Mouse (Mus musculus) frontal cortex, postnatal 36 days (tissue): ENCODE measurements at regions not wholly inside any gene's neighbourhood (a gene's known extent, or its start where the extent isn't known, plus 50 kb on each side); places are given as distances from the start of the nearest gene placed in this dataset.

ENCODE experiments used
- DNase-seq, 2 experiments: peaks; one replicate each; pipeline ENCODE4 v3.0.0; 2022; ENCODE audit warnings: low spot score in 2 of 2

DNA sequence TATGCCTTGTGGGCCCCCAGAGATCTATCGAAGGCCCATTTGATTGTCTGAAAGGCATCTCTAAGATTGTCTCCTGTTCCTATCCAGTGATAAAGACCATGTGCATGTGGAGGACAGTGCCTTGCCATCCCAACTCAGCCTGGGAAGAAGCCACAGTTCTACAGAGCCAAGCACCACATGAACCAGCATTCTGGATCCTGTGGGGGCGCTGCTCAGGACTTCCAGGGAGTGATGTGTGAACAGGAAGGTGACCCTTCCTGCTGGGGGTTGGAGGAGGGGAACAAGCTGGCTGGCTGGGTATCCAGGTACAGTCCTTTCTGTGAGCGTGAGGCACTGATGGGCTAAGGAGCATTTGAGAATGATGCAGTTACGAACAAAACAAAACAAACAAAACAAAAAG, 163.8 kb downstream of the Gm26897 start:
- no peak for DNase-seq

DNA sequence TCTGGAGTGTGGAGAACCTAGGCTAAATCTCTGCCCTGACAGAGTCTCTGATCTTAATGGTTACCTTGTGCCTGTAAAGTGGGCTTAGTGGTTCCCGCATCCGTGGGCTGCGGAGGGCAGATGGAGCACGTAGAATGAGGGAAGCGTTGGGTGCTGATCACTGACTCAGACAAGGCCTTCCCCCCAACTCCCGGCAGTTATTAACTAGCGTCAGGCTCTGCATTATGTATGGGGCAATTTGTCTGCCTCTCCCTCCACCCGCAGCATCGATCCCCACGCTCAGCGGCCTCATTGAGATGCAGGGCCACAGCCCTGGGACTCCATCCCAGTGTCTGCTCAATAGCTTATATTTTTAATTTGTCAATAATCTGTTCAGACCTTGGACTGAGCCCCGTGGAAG, 164.8 kb downstream of the Gm26897 start:
- DNase-seq: no peak

DNA sequence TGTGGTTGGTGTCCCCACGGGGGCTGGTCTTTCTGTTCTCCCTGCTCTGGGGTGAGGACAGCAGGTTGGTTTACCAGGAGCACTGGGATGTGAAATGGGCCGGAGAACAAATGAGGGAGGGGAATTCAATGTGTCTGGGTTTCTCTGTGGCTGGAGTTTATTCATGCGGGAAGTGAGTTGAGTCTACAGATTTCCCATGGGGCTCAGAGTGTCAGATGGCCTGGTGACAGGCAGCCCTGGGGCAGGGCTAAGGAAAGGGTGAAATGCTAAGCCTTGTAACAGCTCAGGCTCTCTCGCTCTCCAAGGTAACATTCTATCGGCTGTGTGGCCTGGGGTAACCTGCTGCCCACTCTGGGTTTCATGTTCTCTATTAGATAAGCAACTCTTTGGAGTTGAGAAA, 167.5 kb downstream of the Gm26897 start:
- no peak for DNase-seq

DNA sequence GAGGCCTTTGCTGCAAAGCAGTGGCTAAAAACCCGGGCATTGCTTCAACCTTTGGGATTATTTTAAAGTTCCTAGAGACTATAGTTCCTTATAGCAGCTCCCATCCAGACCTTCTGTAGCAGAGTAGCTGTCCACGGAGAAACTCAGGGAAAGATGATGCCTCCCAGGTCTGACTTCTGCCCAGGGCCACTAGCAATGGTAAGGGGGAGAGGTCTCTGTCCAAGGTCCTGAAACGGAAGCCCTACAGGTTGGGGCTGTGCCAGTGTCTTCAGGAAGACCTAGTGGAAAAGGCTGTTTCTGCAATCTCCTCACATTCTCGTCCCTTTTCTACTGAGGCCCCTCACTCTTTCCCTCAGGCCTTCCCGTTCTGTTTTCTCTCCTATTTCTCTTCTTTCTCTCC, 168.0 kb downstream of the Gm26897 start:
- DNase-seq: no peak

DNA sequence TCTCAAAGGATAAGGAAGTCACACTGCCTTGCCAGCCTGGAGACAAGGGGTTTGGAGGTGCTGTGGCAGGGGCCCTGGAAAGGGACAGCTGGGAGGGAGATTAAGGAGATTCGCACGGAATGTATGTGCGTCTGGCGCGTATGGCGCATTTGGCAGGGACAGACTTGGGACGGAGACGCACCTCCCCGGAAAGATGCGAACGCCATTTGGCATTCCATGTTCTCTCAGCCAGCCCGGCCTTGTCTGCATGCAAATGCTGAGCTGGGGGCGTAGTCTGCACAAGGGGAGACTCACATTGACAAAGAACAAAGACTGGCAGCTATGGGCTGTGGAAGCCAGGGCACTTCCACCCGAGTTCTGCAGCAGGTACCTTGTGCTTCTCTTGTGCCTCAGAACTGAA, 174.4 kb downstream of the Gm26897 start:
- peak in 1 of 2 experiments; percentile 14 for DNase-seq

DNA sequence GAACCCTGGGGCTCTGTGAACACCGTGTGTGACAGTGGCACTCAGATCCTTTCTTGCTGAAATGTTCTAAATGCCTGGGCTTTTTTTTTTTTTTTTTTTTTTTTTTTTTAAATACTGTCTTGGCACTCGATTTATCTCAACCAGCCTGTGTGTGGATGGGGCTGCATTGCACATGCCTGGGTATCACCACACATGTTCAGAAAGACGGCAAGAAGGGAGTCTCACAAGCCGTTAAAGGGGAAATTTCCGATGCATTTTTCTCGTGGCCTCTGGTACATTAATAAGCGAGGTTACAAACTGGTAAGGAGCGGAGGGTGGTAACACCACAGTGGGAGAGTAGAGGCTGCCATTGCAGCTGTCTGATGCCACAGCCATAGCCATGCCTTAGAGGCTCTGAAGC, 176.8 kb downstream of the Gm26897 start:
- no peak for DNase-seq

DNA sequence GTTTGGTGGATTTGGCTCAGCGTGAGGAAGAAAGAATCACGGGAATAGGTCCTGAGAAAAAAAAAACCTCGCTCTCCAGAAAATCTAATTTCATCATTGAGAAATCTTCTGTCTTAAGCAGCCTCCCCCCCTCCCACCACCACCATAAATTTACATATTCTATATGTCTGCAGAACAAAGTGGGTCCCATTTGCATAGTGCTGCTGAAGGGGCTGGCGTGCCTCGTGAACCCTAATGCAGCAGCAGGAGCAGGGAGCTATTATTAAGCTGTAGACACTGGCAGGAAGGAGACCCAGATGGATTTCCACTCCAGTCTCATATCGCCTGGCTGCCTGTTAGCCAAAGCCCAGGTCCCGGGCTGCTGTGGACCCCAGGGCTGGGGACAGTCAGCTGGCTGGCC, 179.6 kb downstream of the Gm26897 start:
- no peak for DNase-seq

DNA sequence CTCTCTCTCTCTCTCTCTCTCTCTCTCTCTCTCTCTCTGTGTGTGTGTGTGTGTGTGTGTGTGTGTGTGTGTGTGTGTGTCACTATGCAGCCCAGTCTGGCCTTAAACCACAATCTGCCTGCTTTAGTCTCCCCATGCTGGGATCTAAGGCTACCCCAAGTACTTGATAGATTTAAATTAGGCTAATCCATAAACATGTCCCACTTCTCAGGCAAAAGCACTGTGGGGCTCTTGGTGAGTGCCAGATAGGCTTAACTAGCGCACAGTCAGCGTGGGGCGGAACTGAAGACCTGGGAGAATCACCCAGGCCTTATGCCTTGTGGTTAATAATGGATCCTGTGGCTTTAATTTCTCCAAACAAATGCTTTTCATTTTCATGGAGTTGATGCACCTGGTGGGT, 180.6 kb downstream of the Gm26897 start:
- no peak for DNase-seq

DNA sequence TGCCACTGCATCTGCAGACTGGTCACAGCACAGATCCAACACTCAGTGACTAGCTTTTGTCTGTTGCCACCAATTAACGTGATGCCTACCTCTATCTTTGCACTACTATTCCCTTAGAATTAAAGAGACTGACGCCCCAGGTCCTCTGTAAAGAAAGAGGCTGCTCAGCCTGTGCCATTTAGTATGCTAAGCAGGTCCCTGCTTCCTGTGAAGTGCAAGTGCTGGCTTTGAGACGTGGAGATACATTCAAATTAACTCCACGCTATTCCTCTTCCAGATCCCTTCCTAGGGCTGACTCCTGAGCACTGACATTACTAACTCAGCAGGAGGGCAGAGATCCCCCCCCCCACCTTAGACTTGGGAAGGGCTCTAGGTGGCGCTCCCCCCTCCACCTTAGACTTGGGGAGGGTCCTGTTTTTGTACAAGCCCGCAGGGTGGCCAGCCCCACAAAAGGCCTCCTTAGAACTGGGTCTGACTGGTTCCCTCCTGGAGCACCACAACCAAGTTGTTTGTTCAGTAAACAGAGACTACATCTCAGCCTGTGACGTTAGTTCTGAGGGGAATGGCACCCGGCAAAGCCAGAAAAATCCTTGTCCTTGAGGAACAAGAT, 184.0 kb downstream of the Gm26897 start:
- DNase-seq: no peak

DNA sequence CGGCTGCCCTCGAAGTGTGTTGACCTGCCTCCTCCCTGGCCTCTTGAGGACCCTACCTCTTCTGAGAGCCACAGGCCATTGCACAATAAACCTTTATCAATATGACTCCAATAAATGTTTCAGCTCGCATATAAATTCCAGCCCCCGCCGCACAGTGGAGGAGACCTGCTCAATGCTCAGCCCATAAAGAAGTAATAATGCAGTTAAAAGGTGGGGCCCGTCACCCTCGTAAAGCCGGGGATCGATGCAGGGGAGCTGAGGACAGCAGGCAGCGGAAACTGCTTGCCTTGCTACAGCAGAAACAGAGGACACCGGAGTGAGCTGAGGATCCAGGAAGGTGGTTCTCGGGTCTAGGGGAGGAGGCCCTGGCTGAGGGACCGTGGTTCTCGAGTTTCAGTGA, 185.2 kb downstream of the Gm26897 start:
- DNase-seq: no peak

DNA sequence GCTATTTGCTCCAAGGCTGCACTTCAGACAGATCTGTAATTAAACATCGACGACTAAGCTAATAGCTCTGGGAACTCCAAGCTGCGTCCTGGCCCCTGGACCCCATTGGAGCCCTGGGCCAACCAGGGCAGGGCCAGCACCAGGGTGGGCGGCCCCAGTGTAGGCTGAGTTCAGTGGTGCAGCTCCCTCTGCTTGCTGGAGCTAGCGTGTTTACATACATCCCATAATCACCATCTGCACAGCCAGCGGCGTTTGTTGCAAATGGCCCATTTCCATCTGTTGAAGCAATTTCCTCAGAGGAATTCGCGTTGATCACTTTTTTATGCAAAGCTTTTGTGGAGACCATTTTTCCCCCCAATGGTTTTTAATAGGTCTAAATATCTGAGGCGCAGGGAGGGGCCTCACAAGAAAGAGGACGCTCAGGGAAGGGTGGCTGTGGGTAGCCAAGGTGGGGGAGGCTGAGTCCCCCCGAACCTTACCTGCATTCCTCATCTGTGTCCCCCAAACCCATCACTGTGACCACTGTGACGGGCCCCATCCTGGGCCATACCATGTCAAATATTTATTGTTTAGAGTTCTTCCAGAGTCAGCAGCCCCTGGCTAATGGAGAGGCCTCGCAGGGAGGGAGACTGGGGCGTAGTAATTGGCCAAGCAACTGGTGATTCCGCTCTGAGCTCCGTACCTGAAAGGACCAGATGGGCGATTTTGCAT, 189.4 kb downstream of the Gm26897 start:
- no peak for DNase-seq

DNA sequence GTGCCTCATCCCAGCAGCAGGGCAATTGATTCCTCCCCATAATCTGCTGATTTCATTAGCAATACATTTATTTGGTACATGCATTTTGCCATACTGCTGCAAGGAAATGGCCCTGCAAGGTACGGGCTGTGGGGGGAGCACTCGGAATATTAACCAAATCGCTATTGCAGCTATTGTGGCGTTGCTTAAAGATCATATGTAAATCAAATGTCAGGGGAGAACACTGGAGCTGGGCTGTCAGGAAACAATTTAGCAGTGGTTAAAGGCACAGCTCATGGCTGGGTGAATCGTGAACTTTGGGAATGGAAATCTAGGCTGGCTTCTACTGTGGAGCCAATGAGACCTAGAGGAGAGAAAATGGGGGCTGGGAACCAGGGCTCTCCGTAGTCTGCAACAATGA, 192.0 kb downstream of the Gm26897 start:
- DNase-seq: no peak

DNA sequence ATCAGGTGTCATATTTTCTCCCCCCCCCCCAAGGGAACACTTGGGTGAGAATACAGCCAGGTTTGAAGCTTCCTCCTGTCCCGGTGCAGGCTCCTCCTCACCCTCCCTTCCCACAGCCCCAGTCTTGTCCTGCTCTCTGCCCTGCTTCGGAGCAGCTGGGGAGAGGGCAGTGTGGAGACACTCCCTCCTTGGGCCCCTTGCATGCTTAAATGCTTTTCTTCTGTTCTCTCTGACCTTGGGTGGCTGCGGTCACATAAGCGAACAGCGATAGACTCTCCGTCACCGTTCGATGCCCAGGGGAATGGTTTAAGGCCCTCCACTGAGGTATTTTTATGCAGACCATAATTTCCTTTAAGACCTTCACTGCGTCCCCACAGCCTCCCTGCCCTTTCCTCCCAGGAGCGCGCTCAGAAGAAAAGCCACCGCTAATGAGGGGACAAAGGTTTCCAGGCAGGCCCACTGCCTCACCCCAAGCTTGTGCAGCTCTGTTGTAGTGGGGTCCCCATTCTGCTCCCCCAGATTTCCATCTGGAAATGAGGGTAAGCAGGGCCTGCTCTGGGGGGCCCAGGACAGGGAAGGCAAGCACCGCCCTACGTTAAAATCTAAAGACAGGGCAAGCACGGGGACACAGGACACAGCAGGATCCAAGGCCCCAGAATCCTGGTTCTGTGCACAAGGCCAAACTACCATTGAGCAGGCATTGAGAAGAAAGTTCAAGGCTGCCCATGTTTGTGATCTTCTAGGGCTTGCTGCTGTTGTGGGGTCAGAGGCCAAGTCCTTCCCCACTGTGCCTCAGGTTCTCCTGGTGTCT, 195.7 kb downstream of the Gm26897 start:
- DNase-seq: no peak

DNA sequence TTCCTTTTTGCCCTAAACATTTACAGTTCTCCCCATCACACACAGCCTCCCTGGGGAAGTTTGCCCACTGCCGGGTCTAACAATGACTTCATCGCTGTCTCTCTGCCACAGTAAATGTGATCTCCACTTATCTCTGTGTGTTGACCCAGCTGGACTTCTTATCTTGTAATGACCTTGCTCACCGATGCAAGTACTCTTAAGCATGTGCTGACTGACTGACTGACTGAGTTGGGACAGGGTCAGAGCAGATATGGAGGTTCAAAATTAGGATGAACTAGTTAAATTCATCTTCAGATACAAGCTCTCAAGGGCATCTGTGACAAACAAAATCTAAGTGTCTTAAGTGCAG, 196.2 kb downstream of the Gm26897 start:
- no peak for DNase-seq

DNA sequence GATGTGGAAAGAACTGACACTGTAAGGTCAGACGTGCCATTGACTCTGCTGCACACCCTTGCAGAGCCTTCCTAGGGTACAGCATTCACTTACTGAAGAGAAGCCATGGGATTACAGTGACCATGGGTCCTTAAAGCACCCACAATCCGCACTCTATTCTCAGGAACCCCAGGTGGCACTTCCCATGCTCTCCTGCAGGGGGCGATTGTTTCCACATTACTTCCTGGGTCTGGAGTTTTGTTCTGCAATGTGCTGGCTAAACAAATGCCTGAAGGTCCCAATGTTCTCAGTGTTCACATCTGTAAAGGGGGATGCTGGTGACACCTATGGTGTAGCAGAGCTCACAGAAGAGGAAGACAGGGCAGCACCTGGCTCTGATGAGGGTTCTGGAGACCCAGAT, 198.0 kb downstream of the Gm26897 start:
- DNase-seq: no peak

DNA sequence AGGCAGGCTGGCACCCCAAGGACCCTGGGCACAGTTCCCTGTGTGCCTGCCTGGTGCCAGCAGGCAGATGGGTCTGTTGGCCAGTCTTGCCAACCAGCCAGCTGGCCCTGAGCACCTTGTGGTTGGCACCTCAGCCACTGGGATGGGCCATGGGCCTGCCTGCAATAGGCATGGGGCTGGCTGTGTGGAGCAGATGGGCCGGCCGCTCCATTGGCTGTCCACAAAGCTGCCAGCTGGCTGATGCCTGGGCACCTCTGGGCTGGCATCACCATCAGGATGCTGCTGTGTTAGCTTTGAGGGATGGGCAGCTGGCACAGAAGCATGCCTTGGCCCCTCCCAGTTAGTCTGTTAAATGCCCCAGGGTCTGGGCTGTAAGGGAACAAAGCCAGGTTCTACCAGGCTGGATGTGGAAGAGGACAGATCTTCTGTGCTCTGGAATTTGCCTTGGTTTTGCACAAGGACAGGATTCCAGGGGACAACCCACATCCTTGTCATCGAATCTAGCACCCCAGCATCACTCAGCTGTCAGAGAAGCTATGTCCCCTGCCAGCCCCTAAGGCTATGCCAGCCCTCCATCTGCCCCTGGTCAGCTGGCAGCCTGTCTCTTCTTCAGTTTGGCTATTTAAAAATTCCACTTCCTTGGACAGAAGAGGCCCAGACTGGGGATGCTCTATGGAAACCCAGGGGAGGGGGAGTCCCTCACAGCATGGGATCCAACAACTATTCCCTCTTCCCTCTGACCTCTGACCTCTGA, 201.8 kb downstream of the Gm26897 start:
- no peak for DNase-seq

DNA sequence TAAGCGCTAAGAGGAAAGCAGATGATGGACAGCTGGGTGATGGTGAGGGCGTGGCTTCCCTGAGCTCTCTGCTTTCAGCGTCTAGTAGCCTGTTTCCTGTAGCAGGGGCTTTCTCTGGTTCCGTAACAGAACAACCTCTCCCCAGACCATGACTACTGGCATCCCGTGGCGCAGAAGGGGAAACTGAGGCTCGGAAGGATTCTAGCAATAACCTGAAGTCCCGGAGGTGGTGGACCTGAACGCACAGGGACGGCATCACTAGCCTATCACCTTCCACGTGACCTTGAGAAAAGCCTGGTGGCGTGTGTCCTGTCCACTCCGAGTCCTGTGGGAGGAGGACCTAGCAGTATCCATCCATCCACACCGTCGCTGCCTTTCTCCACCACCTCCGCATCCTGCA, 208.1 kb downstream of the Gm26897 start:
- DNase-seq: no peak

DNA sequence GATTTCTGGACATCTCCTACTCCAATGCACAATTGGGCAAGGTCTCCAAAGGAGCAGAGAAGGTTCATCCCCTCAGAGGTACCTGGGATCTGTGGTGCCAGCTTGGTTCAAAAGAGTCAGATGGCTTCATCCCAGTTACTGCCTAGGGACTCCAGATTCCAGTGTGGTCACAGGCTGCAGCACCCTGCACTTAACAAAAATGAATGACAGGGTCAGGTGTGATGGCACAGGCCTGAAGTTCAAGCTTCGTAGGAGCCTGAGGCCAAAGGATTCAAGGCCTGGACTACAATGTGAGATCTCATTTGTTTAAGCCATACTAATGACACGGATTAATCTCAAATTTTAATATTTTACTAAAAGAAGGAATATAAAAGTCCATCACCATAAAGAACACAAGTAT, 209.1 kb downstream of the Gm26897 start:
- DNase-seq: no peak

DNA sequence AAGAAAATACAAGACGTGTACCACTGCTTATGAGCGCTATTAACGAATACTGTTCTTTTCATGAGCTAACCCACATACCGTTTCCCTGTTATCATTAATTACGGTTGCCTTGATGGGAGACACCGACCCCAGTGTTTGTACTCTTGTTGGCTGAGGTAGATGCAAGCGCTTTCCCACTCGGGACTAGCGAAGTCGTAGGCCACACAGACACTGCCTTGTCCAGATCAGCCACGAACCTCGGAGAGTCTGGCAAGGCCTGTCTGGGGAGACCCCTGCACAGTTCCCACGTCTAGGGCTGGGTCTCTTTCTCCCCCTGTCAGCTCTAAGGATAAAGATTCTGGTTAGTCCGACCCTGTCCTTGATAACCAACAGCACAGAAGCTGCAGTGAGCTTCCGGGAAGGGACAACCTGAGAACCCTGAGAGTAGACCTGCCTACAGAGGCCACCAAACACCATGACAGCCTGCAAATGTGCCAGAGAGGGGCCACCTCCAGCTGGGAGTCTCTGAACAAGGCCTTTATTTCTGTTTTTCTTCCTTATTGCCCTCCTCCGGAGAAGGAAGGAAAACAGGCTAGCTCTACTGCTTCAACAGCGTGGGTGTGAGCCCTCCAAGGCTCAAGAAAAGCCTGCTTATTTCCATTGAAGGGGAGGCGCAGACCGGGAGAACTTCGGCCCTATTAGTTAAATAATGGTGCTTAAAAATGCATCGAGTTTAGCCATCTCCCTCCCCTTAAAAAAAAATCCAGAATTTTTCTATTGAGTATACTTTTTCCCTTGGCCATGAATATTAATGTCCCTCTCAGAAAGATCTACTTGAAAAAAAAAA, 209.8 kb downstream of the Gm26897 start:
- no peak for DNase-seq

DNA sequence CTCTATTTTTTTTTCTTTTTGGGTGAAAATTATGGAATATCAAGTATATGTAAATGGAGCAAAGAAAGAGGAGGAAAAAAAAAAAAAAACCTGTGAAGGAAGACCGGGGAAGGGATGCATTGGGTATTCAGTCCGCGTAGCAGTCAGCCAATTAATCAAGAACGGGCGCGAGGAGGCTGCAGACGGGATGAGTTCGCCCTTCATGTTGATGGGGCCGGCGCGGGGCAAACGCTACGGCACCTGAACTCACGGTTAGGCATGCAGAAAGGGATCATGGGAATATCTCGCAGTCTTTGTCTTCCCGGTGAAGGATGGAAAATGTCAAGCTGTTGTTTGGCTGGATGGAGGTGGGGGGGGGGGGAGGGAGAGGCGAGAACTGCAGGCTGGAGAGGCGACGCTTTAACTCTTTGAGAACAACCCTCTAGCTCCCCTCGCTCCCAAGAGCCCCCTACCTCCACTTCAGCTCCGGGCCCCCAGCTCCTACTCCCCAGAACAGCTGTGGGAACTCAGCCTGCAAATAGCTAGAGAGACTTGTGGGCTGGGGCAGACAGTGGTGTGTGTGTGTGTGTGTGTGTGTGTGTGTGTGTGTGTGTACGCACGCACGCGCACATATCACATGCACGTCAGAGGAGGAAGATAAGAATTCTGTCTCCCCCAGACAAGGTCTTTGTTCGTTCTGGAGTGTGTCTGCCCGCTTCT, 210.7 kb downstream of the Gm26897 start:
- DNase-seq: no peak

DNA sequence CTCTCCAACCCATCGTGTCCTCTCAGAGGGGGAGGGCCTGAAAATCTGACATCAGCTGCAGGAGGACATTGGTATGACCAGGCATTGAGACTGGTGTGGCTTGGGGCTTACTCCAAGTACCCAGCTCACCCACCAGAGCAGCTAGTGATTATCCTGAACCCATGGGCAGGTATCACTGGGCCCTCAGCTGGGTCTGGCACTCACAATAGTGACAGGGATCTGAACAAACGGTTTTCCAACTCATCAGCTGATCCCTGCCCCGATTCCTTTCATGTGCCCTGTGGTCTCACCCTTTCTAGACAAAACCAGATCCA, 211.2 kb downstream of the Gm26897 start:
- no peak for DNase-seq
